Mouse (Mus musculus): ENCODE data around the gene Zfp322a.

DNA sequence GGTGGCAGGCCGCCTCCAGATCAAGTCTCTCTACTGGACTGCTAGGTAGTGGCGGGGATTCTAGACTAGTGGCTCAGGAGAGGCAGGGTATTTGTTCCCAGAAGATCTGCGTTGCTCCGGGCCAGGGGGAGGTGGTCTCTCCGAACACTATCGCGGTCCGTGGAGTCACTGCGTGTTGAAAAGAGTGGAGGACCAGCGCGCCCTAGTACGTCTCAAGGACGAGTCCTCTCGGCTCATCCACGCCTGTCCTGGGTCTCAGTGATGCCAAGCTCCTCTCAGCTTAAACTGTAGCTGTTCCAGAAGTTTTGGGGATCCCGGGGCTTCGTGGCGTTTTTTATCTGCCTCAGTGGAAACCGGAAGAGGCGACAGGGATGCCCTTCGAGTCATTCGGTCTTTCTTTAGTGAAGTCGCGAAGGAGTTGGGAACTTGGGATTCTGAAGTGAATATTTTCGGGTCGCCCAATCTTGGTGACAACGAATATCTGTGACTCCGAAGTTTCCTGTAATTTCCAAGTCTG lies 59.5 kb downstream of the Zfp322a start:
- TF ChIP-seq EP300 (IDR thresholded peaks at IDR 0.05) (no peak), CTCF (IDR thresholded peaks at IDR 0.05) (no peak)

All from lung, postnatal 0 days (tissue).